In the genomic region with DNA sequence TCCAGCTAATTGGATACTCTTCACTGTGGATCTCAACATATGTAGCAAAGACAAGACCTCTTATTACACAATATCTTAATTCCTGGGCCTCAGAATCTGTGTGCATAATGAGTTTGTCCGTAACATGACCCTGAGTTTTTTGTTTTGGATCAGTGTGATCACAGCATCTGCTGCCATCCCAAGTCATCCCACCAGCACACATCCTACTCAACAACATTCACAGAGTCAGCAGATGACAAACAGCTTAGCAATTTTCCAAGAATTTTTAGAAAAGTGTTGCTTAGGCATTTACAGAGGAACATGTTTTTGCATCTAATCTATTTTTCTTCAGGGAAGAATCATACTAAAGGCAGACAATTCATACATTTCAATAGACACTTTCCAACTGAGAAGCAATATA, we compare ENCODE assay signal across 22 mouse cellular contexts.
DNase-seq lines count a peak whose midpoint lies in the region; ATAC-seq and TF ChIP-seq lines count a peak whose summit lies in the region.
"Had no signal": no experiment of that assay in that cellular context is flagged by ENCODE, and none has a peak within 500 bp of the region (broad histone marks: within the 10 kb centered on the region; RNA-seq: fewer than 3 reads in every experiment).

No protein-coding gene starts in this region.

- TF ChIP-seq CTCF in layer of hippocampus, adult 2 months (conservative IDR thresholded peaks at IDR 0.05) = no peak

- intact Hi-C loops in left cerebral cortex, postnatal 10 days (cut with DNase I) = no loop called here

- H3K27ac ChIP-seq in layer of hippocampus, adult 2 months = 0 out of 2 replicates have a peak overlapping the region, but pooled peaks have one; percentile 3
- H3K27ac ChIP-seq: embryonic facial prominence, embryonic 10.5 days; forebrain, embryonic 10.5 days; heart, embryonic 10.5 days; hindbrain, embryonic 12.5 days had no signal

- H3K4me3 ChIP-seq in layer of hippocampus, adult 2 months = no peak overlapping the region
- H3K4me3 ChIP-seq: embryonic facial prominence, embryonic 10.5 days; erythroblast, embryonic 14.5 days; forebrain, embryonic 10.5 days; heart, embryonic 10.5 days; hindbrain, embryonic 12.5 days had no signal

- no peak for ATAC-seq in megakaryocyte-erythroid progenitor cell, adult 5-6 weeks (replicated peaks; ENCODE audit: low FRiP score, low TSS enrichment, poor library complexity, severe bottlenecking)
- ATAC-seq: forebrain, embryonic 14.5 days; hindbrain, embryonic 16.5 days had no signal

- peak; percentile 12 to 16 for DNase-seq in layer of hippocampus, adult 2 months (ENCODE audit: low spot score in 2 of 2)
- DNase-seq in layer of hippocampus, postnatal 25 days (ENCODE audit: extremely low spot score in 1 of 2, low spot score in 1 of 2) = no peak
- peak; percentile 1 for DNase-seq in left cerebral cortex, adult 11 months (ENCODE audit: low spot score)
- DNase-seq in left cerebral cortex, postnatal 10 days (ENCODE audit: extremely low spot score in 1 of 2, low spot score in 2 of 2) = no peak
- peak; percentile 5 to 21 for DNase-seq in right cerebral cortex, adult 2 months (ENCODE audit: low spot score in 2 of 2)
- DNase-seq in right cerebral cortex, postnatal 25 days = no peak
- DNase-seq: adrenal gland, adult 2 months; adrenal gland, postnatal 25 days; cerebellum, adult 2 months; cerebellum, postnatal 10 days; gastrocnemius, postnatal 10 days; heart, adult 18-20 months; heart, postnatal 10 days; heart, postnatal 4 days had no signal

Comparison
In these comparisons a context has a peak if more than half of its experiments do, and no peak if none do; other contexts are left out.
1. DNase-seq: peak in layer of hippocampus, adult 2 months (2 of 2), left cerebral cortex, adult 11 months (single experiment) and right cerebral cortex, adult 2 months (2 of 2); none in layer of hippocampus, postnatal 25 days (0 of 2), left cerebral cortex, postnatal 10 days (0 of 2) and right cerebral cortex, postnatal 25 days (single experiment).